Mouse (Mus musculus) C2C12 (cell line): ENCODE measurements around the gene Cd151.

Experiments used
- CTCF ChIP-seq: IDR thresholded peaks from one replicate; pipeline ENCODE4 v1.5.1; 2011; ENCODE audit not compliant: control insufficient read depth, insufficient read depth, insufficient read length
- FOSL1 ChIP-seq: IDR thresholded peaks from one replicate; pipeline ENCODE4 v1.8.0; 2011; ENCODE audit warnings: mild to moderate bottlenecking, low read length; ENCODE audit not compliant: poor library complexity, insufficient read depth, severe bottlenecking

GRCm38 (mm10) chr7:141475805-141476158 lies 8.6 kb downstream of the Cd151 start:
- TF ChIP-seq CTCF (no peak), FOSL1 (no peak)
